ENCODE assay signal across 25 mouse cellular contexts in the genomic region with DNA sequence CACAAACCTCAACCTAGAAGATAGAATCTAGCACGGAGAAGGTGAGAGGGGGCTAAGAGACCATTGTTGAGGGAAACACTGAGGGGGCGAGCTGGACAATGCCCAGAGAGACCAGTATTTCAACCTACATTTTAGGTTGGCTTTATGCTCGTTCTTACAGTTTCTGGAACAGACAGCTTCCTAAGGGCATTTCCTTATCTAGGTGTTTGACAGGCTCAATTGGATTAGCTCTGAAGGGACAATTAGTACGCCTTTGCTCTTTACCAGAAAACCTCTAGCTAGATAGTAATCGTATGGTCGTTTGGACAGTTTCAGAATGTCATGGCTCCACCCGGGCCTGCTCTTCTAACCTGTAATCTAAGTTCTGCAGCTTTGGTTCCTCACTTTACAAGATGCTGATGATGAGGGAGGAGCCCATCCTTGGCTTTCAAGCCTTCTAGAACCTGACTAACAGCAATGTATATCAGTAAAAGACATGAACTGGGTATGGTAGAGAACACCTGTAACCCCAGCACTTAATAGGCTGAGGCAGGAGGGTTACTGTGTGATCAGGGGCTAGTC.
"Had no signal": no experiment of that assay in that cellular context is flagged by ENCODE, and none has a peak within 500 bp of the region (broad histone marks: within the 10 kb centered on the region; RNA-seq: fewer than 3 reads in every experiment).

No protein-coding gene starts in this region.

- DNase-seq: gastrocnemius, postnatal 14 days; gastrocnemius, postnatal 36 days; heart, adult 18-20 months; heart, postnatal 14 days; heart, postnatal 36 days; kidney, adult 11 months; kidney, adult 2 months; kidney, adult 9 months; kidney, postnatal 14 days; kidney, postnatal 36 days; layer of hippocampus, adult 9-11 months; layer of hippocampus, postnatal 36 days; left cerebral cortex, postnatal 4 days had no signal

- H3K9me3 ChIP-seq: heart, embryonic 10.5 days; heart, embryonic 13.5 days; heart, embryonic 15.5 days; hindbrain, embryonic 13.5 days; hindbrain, embryonic 15.5 days; limb, embryonic 13.5 days; limb, embryonic 15.5 days; liver, embryonic 12.5 days had no signal

- H3K27me3 ChIP-seq: heart, embryonic 13.5 days; heart, embryonic 15.5 days; hindbrain, embryonic 15.5 days; kidney, embryonic 15.5 days; limb, embryonic 15.5 days; liver, embryonic 12.5 days had no signal

- H3K4me3 ChIP-seq: heart, embryonic 10.5 days; heart, embryonic 13.5 days; heart, embryonic 15.5 days; hindbrain, embryonic 13.5 days; hindbrain, embryonic 15.5 days; kidney, embryonic 15.5 days; limb, embryonic 13.5 days; limb, embryonic 15.5 days; liver, embryonic 12.5 days had no signal

- H3K27ac ChIP-seq: heart, embryonic 10.5 days; heart, embryonic 13.5 days; hindbrain, embryonic 13.5 days; hindbrain, embryonic 15.5 days; hindbrain, postnatal 0 days; kidney, postnatal 0 days; limb, embryonic 13.5 days; liver, embryonic 12.5 days had no signal

- H3K4me2 ChIP-seq: heart, embryonic 13.5 days; heart, embryonic 15.5 days; hindbrain, embryonic 13.5 days; hindbrain, embryonic 15.5 days; kidney, embryonic 15.5 days; limb, embryonic 13.5 days; limb, embryonic 15.5 days; liver, embryonic 12.5 days had no signal

- ATAC-seq: hindbrain, postnatal 0 days; intestine, embryonic 16.5 days; liver, embryonic 12.5 days had no signal

- H3K9ac ChIP-seq: heart, embryonic 13.5 days; heart, embryonic 15.5 days; hindbrain, embryonic 13.5 days; hindbrain, embryonic 15.5 days; kidney, embryonic 15.5 days; limb, embryonic 13.5 days; limb, embryonic 15.5 days; liver, embryonic 12.5 days had no signal

- H3K36me3 ChIP-seq: heart, embryonic 10.5 days; heart, embryonic 13.5 days; heart, embryonic 15.5 days; hindbrain, embryonic 13.5 days; hindbrain, embryonic 15.5 days; kidney, embryonic 15.5 days; limb, embryonic 13.5 days; limb, embryonic 15.5 days; liver, embryonic 12.5 days had no signal
